Mouse (Mus musculus) spleen, embryonic (tissue): ENCODE measurements around the gene Sh3gl1.

Experiments
- CTCF ChIA-PET: fragments of 350-600 bp; sonication (Branson Sonifier 250); formaldehyde crosslinking; loops from one replicate; lab custom pipeline; 2022; lab: Charles Lee

Sh3gl1 gene

DNA sequence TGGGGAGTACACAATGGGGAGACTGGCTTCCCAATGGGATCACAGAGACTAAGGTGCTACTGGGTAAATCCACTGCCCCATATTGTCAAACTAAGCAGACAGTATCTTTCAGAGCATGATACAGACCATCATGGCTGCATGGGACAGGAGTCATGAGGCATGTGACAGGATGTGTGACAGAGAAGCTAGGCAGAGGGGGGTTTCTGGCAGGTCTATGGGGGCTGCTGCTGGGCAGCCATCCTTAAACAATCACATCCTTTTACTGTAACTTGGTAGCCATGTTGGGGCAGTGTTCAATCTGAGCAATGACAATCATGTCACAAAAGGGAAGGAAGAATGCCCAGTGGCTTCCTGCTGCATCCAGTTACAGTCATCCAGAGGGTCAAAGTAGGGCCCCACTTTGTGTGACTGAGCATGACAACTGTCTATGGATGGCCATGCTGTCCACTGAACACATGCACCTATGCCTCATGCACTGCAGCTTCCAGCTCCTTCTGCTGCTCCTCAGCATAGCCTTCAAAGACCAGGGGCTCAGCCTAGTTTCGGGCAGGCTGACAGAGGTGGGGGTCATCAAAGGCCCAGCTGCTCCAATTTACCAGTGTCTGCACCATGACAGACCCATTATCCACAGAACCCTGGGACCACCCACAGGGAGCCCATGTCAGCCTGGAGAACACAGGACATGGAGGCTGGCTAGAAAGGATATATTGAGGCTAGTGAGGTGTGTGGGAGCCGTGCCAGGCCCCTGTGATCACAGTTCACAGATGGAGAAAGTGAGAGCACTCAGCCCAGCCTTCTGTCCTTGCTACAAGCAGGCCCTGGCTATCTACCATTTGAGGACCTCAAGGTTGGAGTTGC is 14.1 kb downstream of the Sh3gl1 start:
- CTCF ChIA-PET: interaction anchor here (1.3 kb wide), 1 partner anchor 9 kb away, joined by 5 read pairs; no protein-coding TSS in a partner anchor

DNA sequence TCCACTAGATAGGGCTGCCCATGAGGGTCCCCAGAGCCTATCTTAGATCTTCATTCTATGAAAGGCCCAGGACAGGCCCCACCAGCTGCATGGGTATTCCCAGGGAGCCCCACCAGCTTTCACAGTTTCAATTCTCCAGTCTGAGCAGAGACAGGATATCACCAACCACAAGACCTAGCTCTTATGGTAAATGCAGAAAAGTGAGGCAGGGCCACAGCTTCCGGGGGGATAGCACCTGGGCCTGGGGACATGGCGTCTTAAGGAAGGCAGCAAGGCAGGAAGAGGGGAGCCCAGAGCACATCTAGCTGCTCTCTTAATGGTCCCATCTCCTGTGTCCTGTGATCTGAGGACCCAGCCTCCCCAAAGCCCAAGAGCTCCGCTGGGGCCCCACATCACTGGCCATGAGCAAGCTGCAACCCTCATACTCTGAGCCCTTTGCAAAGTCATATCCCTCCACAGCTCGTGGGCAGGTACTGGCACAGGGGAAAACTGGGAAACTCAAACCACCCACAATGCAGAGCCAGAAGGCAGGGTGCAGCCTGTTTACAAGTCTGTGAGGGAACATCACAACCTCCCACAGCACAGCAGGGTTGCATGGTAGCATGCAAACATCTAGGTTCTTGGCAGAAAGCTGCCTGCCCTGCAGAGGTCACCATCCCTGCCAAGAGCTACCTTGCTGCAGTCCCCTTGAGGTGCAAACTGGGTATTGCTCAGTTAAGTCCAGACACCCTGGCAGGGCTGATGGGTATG is 15.1 kb downstream of the Sh3gl1 start:
- CTCF ChIA-PET: interaction anchor here (0.9 kb wide), 1 partner anchor 11 kb away, joined by 3 read pairs; no protein-coding TSS in a partner anchor

DNA sequence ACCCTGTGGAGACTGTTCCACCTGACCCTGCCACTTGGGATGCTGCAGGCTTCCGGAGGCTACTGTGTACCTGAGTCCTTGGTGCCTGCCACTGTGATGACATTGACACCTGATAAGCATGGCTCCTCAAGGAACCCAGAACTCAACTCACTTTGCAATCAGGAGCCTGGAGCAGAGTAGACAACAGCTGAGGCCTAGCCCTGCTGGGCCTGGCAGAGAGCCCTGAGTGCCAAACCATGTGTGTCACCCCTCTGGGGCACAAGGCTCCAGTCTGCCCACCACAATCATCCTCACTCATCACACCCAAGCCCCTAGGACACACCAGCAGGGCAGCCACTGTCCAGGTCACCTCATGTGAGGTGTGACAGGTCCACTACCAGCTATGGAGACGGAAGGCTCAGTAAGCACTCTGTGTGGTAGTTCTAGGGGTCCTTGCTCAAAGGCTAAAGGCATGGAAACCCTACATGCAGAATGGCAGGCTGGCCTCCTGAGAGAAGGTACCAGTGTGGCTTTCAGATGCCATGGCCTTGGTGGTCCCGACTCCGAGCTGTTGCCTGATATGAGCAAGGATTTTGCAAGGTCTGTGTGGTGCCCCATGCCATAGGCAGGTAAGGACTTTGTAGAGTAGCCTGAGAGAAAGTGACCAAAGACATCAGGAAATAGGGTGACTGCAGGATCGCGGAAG is 15.9 kb downstream of the Sh3gl1 start:
- CTCF ChIA-PET: no interaction called here

DNA sequence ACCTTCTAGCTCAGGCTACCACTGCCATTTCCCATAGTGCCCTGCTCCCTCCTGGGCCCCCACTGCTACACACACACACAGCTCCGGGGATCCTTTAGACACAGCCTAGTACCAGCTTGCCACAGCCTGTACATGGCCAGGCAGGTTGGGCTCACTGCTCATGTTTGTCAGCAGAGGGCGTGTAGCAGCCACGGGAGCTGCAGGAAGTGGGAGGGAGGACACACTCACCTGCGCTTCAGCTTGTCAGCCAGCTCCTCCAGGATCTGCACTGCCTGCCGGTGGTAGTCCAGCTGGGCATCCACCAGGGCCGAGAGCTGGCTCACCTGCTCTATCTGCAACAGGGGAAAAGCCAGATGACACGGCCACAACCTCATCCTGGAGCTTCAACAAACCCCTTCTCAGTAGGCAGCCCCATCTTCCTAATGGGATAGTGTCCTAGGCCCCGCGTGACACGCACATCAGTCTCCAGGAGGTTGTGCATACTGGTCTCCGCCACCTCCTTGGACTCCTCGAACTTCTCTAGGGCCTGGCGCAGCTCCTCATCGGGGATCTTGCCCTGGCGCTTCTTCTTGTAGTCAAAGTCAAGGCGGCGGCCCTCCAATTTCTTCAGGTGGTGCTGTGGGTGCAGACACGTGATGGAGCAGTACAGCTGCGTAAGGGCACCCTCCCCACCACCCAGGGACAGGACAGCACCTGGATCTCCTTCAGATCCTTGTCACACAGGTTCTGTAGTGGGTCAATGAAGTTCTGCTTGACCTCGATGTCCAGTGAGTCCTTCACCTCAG is 17.9 kb downstream of the Sh3gl1 start:
- CTCF ChIA-PET: interaction anchor here (0.9 kb wide), 1 partner anchor 16 kb away, joined by 3 read pairs; no protein-coding TSS in a partner anchor

DNA sequence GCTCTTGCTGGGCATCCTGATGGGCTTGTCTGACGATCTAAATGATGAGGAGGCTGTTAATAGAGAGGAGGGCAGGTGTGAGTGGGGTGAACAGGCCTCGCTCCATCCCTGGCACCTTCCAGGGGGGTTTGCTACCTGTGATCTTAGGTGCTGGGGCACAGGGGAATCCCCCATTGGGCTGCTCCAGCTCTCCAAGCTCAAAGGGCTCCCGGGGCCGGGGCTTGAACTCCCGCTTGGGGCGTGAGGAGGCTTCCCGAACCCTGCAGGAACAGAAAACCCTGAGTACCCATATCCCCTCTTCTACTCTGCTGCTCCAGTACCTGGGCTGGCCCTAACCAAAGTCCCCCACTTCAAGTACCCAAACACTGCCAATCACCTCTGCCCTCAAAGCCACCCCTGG is 18.6 kb downstream of the Sh3gl1 start:
- CTCF ChIA-PET: interaction anchor here (1.1 kb wide), 1 partner anchor 9 kb away, joined by 5 read pairs; no protein-coding TSS in a partner anchor

DNA sequence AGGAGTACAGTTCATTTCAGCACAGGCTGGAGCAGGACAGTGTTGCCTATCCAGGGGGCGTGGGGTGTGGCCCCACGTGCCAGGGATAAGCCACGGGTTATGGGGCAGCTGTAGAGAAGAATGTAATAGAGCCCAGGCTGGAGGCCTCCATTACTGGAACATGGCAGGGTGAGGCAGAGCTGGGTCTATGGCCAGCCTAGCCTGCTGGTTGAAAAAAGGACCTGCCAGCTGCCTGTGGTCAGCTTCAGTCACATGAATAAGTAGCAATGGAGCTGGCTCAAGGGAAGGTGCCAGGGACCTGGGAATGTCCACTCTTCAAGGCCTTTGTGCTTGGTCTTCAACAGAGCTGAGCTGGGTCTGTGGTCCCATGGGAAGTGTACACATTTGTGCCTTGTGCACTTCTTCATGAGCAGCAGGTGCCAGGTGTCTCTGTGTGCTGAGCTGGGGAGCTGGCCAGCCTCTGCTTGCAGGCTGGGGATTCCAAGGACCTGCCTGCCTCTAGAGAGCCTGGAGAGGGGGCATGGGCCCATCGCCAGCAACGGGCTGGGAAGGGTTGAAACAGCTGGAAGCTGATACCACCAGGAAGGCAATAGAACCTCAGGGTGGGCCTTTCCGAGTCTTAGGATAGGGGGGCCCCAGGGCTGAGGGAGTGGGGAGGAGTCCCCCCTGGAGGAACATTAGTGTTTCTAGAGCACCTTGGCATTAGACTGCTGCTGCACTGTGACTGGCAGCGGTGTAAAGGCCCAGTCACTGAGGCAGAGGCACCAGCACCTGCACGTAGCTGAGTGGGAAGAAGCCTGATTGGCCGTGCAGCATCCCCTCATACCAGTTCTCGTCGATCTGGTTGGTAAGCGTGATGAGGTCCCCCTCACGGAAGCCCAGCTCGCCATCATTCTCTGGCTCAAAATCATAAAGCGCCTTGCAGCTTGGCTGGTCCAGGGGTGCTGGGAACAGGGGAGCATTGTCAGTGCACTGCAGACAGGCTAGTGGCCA is 19.3 kb downstream of the Sh3gl1 start:
- CTCF ChIA-PET: interaction anchor here (1.1 kb wide), 1 partner anchor 9 kb away, joined by 5 read pairs; no protein-coding TSS in a partner anchor

DNA sequence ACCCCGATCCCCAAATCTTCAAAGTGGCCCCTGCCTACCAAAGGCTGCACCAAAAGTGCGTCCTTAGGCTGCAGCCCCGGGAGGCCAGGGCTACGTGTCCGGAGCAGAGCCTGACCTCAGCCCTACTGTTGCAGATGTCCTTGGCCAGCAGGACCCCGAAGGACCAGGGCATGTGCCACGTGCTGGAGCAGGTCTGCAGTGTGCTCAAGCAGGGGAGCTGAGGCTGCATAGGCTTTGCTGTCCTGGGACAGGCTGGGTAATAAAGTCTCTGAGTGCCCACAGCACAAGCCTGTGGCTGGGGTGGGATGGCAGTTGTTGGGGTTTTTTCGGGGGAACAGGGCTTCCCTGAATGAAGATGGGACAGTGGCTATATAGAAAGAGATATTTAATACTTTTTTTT is 20.1 kb downstream of the Sh3gl1 start:
- CTCF ChIA-PET: no interaction called here

DNA sequence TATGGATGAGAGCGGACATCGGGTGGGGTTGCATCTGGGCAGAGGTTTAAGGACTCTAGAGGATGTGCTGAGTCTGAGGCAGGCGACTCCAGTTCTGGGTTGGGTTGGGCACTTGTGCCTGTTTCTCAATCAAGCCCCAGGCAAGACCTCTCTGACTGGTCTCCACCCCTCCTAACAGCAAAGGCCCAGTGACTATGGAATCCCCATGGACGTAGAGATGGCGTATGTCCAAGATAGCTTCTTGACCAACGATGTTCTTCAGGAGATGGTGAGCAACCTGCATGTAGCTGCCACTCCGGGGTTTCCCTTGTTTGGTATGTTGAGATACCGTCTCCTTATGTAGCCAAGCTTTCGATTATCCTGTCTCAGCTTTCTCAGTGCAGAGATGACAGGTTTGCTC is 21.1 kb downstream of the Sh3gl1 start:
- CTCF ChIA-PET: no interaction called here

DNA sequence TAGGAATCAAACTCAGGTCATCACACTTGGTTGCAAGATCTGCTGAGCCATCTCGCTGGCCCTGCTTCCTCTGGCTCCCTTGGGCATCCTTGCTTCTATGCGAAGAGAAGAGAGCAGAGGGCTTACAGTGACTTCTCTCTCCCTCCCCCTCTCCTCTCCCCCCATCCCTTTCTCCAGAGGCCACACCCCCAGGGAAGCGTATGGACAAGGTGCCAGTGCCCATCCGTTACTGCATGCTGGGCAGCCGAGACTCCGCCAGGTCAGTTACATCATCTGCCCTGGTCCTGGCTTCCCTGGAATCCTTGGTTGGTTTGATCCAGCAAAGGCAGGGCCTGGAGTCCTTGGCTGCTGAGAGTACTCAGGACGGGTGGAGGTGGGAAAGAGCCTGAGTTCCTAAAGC is 25.0 kb downstream of the Sh3gl1 start:
- CTCF ChIA-PET: no interaction called here

DNA sequence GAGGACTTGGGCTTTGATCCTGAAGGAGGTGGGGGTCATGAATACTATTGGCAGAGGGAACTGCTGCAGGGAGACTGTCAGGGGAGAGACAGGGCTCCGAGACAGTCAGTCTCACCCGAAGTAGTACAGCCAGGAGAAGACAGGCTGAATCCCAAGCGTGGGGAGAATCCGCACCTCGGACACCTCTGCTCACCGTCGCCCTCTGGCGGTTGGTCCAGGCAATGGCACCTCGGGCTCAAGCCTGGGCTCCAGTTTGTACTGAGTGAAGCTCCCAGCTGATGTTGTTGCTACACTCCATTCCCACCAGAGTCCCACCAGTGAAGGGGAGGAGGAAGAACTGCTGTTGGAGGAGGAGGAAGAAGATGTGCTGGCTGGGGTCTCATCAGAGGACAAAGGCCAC is 25.8 kb downstream of the Sh3gl1 start:
- CTCF ChIA-PET: interaction anchor here (1.3 kb wide), 1 partner anchor 11 kb away, joined by 3 read pairs; no protein-coding TSS in a partner anchor

DNA sequence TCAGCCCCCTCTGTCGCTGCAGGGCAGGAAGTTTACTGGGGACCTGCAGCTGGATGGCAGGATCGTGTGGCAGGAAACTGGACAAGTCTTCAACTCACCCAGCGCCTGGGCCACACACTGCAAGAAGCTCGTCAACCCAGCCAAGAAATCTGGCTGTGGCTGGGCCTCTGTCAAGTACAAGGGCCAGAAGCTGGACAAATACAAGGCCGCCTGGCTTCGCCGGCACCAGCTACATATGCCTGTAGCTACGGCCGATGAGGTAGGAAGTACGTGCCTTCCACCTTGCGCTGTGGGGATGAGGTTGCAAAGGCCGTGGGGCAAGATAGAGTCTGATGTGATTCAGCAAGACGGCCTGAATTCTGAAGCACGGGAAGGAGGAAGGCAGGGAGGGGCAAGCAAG is 26.2 kb downstream of the Sh3gl1 start:
- CTCF ChIA-PET: interaction anchor here (0.7 to 1.5 kb wide), 3 partner anchors 11 to 50 kb away, joined by 3 to 6 read pairs (median 3); no protein-coding TSS in a partner anchor

DNA sequence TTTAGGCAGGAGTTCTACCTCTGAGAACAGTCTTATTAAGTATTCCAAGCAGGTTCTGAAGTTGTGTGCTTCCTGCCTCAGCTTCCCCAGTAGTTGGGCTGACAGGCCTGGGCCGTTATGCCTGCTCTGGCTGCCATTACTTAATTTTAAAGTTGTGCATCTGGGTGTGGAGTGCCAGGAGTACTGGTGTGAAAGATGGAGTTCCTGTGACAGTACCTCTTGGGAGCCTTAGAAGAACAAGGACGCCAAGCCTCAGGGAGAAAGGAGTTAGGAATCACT is 26.5 kb downstream of the Sh3gl1 start:
- CTCF ChIA-PET: interaction anchor here (0.7 to 1.5 kb wide), 4 partner anchors 11 to 51 kb away, joined by 3 to 6 read pairs (median 3); no protein-coding TSS in a partner anchor

DNA sequence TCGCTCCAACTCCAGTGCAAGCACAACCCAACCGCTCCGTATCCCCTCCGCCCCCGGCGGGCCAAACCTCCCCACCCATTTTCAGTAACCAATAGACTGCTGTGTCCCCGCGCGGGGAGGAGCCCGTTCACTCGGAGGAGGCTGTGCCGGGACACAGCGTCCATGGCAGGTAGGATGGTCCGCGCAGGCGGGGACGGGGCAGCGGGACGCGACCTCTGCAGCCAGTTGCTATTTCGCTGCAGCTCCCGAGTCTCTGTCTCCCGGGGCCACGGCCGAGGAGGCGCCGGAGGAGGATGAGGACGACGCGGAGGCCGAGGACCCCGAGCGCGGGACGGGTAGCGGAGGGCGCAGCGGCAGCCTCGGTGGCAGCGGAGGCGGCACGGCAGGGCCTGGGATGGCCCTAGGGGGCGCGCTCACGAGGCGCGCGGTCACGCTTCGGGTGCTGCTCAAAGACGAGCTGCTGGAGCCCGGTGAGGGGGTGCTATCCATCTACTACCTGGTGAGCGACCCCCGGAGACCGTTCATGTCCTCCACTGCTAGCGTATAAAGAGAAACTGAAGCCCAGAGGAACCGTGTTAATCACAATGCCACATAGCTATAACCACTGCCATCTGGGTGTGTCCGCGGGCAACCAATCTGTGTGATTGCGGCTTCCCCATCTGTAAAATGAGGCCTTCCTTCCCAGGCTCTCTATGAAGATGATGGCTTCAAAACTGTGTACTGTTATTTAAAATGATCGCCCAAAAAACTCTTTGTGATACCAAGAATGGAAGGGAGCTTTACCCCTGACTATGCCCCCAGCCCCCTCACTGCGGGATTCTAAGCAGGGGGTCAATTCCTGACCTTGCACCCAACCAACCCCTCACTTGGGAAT is 27.1 kb downstream of the Sh3gl1 start:
- CTCF ChIA-PET: interaction anchor here (0.7 to 1.8 kb wide), 5 partner anchors 8 to 51 kb away, joined by 3 to 6 read pairs (median 3); no protein-coding TSS in a partner anchor

DNA sequence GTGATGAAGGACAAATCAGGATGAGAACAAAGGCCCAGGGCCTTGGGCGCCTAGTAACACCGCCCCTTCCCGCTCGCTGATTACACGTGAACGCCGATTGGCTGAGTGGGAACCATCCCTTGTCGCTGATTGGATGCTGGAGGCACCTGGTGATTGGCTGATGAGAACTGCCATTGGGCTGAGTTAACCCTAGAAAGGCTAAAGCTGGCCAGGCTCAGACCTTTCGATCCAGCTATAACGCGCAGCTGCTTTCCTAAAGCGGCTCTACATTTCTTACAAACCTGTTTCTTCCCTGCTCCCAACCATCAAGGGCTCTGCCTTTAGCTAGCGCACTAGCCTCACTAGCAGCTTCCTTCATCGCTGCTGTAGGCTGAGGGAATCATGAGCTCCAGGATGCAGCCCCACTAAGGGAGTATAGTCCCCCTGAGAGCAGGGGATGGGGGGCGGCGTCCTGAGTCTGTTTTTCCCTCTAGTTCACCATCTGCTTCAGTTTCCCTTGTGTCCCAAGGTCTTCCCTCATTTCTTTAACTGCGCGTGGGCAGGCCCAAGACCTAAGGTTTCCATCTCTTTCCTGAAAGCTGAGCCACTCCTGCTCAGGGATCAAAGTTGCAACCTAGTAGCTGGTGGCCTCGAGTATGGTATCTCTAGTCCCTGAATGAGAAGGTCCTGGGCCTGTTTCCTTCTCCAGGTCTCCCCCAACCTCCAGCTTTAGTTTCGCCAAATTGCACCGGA is 27.9 kb downstream of the Sh3gl1 start:
- CTCF ChIA-PET: interaction anchor here (0.5 to 1.8 kb wide), 3 partner anchors 9 to 114 kb away, joined by 4 to 6 read pairs (median 5); no protein-coding TSS in a partner anchor

DNA sequence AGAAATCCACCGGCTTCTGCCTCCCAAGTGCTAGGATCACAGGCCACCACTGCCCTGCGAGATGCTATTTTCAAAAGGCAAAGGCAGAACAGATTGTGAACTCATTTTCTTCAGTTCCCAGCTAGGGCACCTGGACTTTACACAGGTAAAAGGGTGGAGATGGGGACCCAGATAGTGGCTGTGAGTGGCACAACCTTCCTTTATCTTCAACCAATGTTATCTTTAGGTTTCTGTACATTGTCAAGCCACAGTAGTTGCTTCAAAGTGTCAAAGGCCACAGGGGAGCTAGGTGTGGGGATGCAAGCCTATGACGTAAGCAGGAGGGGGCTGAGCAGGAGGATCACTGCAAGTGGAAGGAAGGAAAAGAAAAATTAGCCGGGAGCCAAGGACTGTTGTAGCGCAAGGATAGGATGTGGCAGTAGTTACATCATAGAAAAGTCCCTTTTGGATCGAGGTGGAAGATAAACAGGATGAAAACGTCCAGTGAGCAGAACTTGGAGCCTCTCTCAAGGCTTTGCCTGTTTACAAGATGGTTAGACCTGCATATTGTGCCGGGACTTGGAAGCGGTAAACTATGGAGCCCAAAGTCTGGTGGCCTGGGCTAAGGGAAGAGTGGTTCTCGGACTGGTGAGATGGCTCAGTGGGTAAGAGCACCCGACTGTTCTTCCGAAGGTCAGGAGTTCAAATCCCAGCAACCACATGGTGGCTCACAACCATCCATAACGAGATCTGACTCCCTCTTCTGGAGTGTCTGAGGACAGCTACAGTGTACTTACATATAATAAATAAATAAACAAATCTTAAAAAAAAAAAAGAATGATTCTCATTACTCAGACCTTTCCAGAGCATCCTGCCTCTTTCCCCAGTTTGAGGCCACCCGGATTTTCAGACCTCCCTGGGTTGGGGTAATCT is 28.7 kb downstream of the Sh3gl1 start:
- CTCF ChIA-PET: interaction anchor here (0.5 to 1.8 kb wide), 3 partner anchors 9 to 1280 kb away, joined by 3 to 5 read pairs (median 4); no protein-coding TSS in a partner anchor

DNA sequence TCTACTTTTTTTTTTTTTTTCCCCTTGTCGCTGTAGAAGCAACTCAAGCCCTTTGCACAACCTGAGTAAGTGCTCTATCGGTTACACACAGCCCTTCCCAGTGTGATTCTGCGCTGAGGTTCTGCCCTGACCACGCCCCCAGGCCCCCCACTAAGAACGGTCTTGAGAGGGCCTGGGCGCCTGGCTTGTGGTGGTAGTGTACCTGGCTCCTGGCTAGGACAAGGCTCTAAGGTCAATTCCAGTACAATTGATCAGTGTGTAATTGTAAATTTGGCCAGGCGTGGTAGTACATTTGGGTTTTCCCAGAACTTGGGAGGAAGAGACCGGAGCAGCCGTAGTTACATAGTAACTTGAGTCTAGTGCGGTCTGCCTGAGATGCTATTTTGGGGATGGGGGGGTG is 29.5 kb downstream of the Sh3gl1 start:
- CTCF ChIA-PET: interaction anchor here (0.6 kb wide), 1 partner anchor 1280 kb away, joined by 3 read pairs; no protein-coding TSS in a partner anchor
